Mouse (Mus musculus): Measurements from ENCODE around the gene Oasl2. TPM values are rescaled to one million over a fixed set of nuclear protein-coding genes. Genes with fewer than 3 reads are reported as not detected.

The Oasl2 gene
- polyA plus RNA-seq (2012; rRNA removed), result 12.8 and 16.7 TPM in 2 replicates

DNA sequence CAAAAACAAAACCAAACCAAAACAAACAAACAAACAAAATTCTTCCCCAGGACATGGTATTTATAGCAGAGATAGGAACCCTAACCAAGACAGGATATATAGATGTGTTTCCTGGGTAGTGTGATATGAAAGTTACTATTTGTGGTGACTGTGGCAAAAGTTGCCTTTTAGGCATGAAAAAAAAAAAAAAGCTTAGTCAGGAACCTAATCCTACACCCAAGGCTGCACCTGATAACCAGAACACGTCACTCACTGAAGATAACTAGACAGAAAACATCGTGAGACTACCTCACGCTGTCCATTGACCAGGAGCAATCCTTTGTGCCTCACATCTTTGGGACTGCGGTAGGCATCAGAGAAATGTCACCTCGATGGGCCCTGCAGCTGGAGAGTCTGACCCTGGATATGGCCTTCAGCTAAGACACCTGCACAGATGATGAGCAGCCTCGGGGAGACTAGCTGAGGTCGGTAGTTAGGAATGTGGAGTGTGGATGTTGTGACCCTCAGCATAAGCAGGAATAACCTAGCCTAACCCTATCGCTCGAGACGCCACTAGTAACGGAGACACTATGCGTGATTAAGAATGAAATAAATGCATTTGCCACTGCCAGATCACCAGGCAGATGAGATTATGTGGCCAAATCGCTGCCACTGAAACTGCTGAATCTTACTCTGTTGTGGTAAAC lies at the start of gene Oasl2:
Oasl2 (plus strand) TSS at position 249 of the 686 bp plus-strand sequence.

DNA sequence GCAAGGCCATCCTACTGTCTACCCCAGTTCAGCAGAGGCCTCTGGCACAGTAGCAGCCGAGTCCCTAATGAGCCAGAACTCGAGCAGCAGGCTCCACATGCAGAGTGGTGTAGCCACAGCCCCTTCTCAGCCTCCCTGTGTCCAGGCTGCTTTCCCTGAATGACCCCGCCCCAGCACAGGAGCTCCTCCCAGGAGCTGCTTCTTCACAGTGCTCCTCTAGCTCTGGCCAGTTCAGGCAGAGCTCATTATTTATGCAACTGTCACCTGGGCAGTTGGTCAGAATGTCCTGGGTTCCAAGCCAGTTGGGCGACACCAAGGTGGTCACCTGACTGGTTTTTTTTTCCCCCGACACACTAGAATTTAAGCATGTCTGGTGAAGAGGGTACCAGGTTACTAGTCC lies 43.4 kb upstream of the Oasl2 start, which contains the start of gene 4930519G04Rik:
4930519G04Rik (plus strand) TSS at position 301 of the 400 bp plus-strand sequence.

DNA sequence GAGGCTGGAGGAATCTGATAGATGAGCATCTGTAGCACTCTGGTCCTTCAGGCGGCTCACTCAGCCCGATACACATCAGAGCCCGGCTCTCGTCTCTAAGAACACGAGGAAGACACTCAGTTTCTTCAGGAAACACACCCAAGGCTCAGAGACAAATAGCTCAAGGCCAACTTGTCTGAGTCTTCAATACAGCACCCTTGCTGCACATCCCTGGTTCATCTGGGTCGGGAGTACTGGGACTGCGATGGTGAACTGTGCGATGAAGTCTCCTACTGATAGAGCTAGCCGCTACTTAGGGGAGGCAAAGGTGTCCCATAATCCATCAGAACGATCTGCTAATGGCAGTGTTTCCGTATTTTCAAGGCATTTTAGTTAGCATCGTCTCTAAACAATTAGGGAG lies 38.2 kb upstream of the Oasl2 start, which contains the start of gene Gm9936:
Gm9936 (minus strand) TSS at position 101 of the 400 bp plus-strand sequence.

DNA sequence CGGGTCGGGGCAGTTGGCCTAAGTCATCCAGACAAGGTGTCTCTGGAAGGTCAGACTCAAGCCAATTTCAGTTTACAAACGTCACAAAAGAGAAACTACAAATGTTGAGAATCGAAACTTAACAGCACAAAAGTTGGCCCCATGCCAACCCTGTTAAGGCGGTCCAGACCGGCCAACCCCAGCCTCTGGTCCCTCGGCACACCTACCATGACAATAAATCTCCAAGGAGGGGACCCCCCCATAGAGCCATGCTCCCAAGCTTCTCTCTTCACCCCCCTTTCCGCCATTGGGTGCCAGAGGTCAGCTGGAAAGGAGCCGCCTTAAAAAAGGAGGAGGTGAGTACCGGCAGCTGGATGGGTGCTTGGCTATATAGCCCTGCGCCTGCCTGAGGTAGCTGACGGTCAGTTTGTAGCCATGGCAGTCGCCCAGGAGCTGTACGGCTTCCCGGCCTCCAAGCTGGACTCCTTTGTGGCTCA lies 26.3 kb downstream of the Oasl2 start, which contains the start of gene Oasl1:
Oasl1 (plus strand) TSS at position 243 of the 476 bp plus-strand sequence.

DNA sequence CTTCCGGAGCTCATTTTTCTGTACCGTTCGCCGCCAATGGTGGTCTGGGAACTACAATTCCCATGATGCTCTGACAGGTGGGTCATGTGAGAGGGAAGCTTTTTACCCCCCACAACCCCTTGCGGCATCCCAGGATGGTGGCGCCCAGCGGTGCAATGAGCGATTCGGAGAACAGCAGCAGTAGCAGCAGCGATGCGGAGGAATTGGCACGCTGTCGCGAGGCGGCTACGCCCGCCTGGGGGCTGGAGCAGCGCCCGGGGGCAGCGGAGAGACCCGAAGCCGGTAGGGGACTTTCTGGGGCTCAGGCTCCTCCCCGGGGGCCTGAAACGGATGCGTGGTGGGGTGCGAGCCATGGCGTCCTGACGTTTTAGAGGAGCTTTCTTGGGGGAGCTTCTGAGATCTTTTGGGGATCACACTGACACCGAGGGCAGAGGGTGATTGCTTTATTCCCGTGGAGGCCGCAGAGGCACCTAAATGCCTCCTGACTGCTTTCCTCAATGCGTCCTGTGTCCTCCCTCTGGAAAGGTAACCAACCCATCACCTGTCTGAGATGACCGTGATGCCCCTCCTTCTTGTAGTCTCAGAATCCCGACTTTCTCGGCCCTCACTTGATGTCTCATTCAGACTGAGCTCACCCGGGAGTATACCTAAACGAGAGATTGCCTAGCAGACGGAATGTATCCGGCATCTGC lies 45.5 kb downstream of the Oasl2 start, which contains the start of gene 2210016L21Rik:
2210016L21Rik (plus strand) TSS at position 85 of the 692 bp plus-strand sequence.

Other genes starting within 250 kb of the Oasl2 start
- 15.0 and 18.1 TPM in 2 replicates for gene Trpv4, start 238.5 kb upstream of the Oasl2 start, polyA plus RNA-seq (2012; rRNA removed)
- 89.3 and 108 TPM in 2 replicates for gene Gltp, start 206.0 kb upstream of the Oasl2 start, polyA plus RNA-seq (2012; rRNA removed)
- gene Tchp, start 189.2 kb upstream of the Oasl2 start, polyA plus RNA-seq (2012; rRNA removed), result 17.0 TPM in 2 replicates
- gene Ankrd13a, start 122.3 kb upstream of the Oasl2 start, polyA plus RNA-seq (2012; rRNA removed), result 79.4 and 87.0 TPM in 2 replicates
- 59.4 and 63.5 TPM in 2 replicates for gene Git2, start 121.4 kb upstream of the Oasl2 start, polyA plus RNA-seq (2012; rRNA removed)
- 56.0 and 59.4 TPM in 2 replicates for gene 1500011B03Rik, start 73.5 kb upstream of the Oasl2 start, polyA plus RNA-seq (2012; rRNA removed)
- 0.06 TPM in 1 of 2 replicates, not detected in the other for gene 4930519G04Rik, start 43.3 kb upstream of the Oasl2 start, polyA plus RNA-seq (2012; rRNA removed)
- not detected in 2 replicates for gene Gm9936, start 38.3 kb upstream of the Oasl2 start, polyA plus RNA-seq (2012; rRNA removed)
- 4.4 and 5.9 TPM in 2 replicates for gene Oasl1, start 26.3 kb downstream of the Oasl2 start, polyA plus RNA-seq (2012; rRNA removed)
- gene 2210016L21Rik, start 45.2 kb downstream of the Oasl2 start, polyA plus RNA-seq (2012; rRNA removed), result 27.6 and 31.4 TPM in 2 replicates
- 0.16 and 0.18 TPM in 2 replicates for gene Hnf1a, start 74.2 kb downstream of the Oasl2 start, polyA plus RNA-seq (2012; rRNA removed)
- 174 TPM in 2 replicates for gene Sppl3, start 114.2 kb downstream of the Oasl2 start, polyA plus RNA-seq (2012; rRNA removed)
- gene Gm10401, start 201.4 kb downstream of the Oasl2 start, polyA plus RNA-seq (2012; rRNA removed), result not detected in 2 replicates
- 141 and 147 TPM in 2 replicates for gene Acads, start 222.4 kb downstream of the Oasl2 start, polyA plus RNA-seq (2012; rRNA removed)
- gene Unc119b, start 238.0 kb downstream of the Oasl2 start, polyA plus RNA-seq (2012; rRNA removed), result 56.5 and 57.8 TPM in 2 replicates